Comparison of ENCODE assay signal across 9 mouse cellular contexts in the genomic region with DNA sequence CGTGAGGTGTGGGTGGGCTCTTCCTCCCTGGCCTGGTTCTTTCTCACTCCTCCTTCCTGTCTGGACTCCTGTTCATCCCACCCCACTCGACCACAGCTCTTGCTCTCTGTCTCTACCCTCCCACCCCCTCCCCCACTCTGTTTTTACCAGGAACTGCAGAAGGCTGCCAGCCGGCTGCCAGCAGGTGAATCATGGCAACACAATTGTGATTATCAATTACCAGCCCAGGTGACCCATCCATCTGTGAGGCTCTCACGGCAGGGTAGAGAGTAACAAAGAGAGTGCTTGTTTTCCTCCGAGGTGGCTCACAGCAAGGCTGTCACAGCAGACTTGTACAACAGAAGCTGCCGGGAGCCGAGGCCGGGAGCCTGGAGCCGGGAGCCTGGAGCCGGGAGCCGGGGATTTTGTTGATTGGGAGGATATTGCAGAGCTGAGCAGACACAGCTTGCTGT. TPM values are rescaled to one million over a fixed set of nuclear protein-coding genes. Genes with fewer than 3 reads are reported as not detected.
DNase-seq lines count a peak whose midpoint lies in the region; ATAC-seq lines count a peak whose summit lies in the region.
"Had no signal": no experiment of that assay in that cellular context is flagged by ENCODE, and none has a peak within 500 bp of the region (broad histone marks: within the 10 kb centered on the region; RNA-seq: fewer than 3 reads in every experiment).

No protein-coding gene starts in this region.

- no peak overlapping the region for H3K27ac ChIP-seq in neural tube, embryonic 11.5 days (ENCODE audit: low read depth, low read length)
- H3K27ac ChIP-seq in hindbrain, embryonic 16.5 days (ENCODE audit: low read depth, low read length) = 0 out of 2 replicates have a peak overlapping the region, but pooled peaks have one; percentile 51
- 0 out of 2 replicates have a peak overlapping the region, but pooled peaks have one; percentile 44 for H3K27ac ChIP-seq in stomach, embryonic 15.5 days

- no peak overlapping the region for H3K4me3 ChIP-seq in neural tube, embryonic 11.5 days (ENCODE audit: low read depth, low read length)
- no peak overlapping the region for H3K4me3 ChIP-seq in hindbrain, embryonic 16.5 days (ENCODE audit: low read length)
- H3K4me3 ChIP-seq in stomach, embryonic 15.5 days (replicated peaks) = no peak overlapping the region

- no peaks in the 10 kb centered on the region for H3K9me3 ChIP-seq in neural tube, embryonic 11.5 days (ENCODE audit: control insufficient read depth, low read length)
- H3K9me3 ChIP-seq in hindbrain, embryonic 16.5 days (ENCODE audit: control insufficient read depth, low read length) = no peaks in the 10 kb centered on the region
- H3K9me3 ChIP-seq in stomach, embryonic 15.5 days = no peaks in the 10 kb centered on the region

- H3K4me1 ChIP-seq in neural tube, embryonic 11.5 days (ENCODE audit: control insufficient read depth, insufficient read depth, low read length) = no peaks in the 10 kb centered on the region
- peaks cover 3% of the 10 kb centered on the region for H3K4me1 ChIP-seq in hindbrain, embryonic 16.5 days (ENCODE audit: control insufficient read depth, insufficient read depth, low read depth, low read length)
- no peaks in the 10 kb centered on the region for H3K4me1 ChIP-seq in stomach, embryonic 15.5 days

- H3K9ac ChIP-seq in neural tube, embryonic 11.5 days (ENCODE audit: low read length) = peak overlapping the region; percentile 14; the same call in 1 of the 2 replicates
- H3K9ac ChIP-seq in hindbrain, embryonic 16.5 days (ENCODE audit: low read depth, low read length) = peak overlapping the region; percentile 41; the same call in 1 of the 2 replicates
- H3K9ac ChIP-seq in stomach, embryonic 15.5 days = no peak overlapping the region

- H3K4me2 ChIP-seq in neural tube, embryonic 11.5 days (ENCODE audit: low read depth) = 0 out of 2 replicates have a peak overlapping the region, but pooled peaks have one; percentile 14
- H3K4me2 ChIP-seq in hindbrain, embryonic 16.5 days (ENCODE audit: low read length) = peak overlapping the region; percentile 1
- H3K4me2 ChIP-seq in stomach, embryonic 15.5 days = no peak overlapping the region

- no peaks in the 10 kb centered on the region for H3K36me3 ChIP-seq in neural tube, embryonic 11.5 days (ENCODE audit: control insufficient read depth, insufficient read depth, low read length)
- H3K36me3 ChIP-seq in hindbrain, embryonic 16.5 days (ENCODE audit: control insufficient read depth, insufficient read depth, low read length) = no peaks in the 10 kb centered on the region
- H3K36me3 ChIP-seq in stomach, embryonic 15.5 days = no peaks in the 10 kb centered on the region

- no peak for ATAC-seq in neural tube, embryonic 11.5 days (ENCODE audit: insufficient read depth, low FRiP score, low TSS enrichment)
- ATAC-seq in hindbrain, embryonic 16.5 days = 0 out of 2 replicates have a peak, but pooled peaks have one; percentile 34
- ATAC-seq in stomach, embryonic 15.5 days (ENCODE audit: insufficient read depth, low FRiP score, low read depth) = peak; percentile 53; the same call in 1 of the 2 replicates

- H3K27me3 ChIP-seq in neural tube, embryonic 11.5 days (ENCODE audit: control insufficient read depth, insufficient read depth, low read length) = no peaks in the 10 kb centered on the region
- H3K27me3 ChIP-seq in hindbrain, embryonic 16.5 days (replicated peaks; ENCODE audit: control insufficient read depth, insufficient read depth, low read length) = no peaks in the 10 kb centered on the region
- H3K27me3 ChIP-seq in stomach, embryonic 15.5 days (replicated peaks) = no peaks in the 10 kb centered on the region

- DNase-seq in neural tube, embryonic 11.5 days (ENCODE audit: low spot score) = peak; percentile 25
- no peak for DNase-seq in neural tube, embryonic 10.5 days (ENCODE audit: extremely low spot score, low spot score)
- DNase-seq in cerebellum, postnatal 14 days = peak; percentile 51 to 65
- DNase-seq in adrenal gland, postnatal 10 days = no peak
- DNase-seq in adrenal gland, postnatal 25 days = no peak
- DNase-seq: spleen, adult 18-20 months had no signal

- WGBS in neural tube, embryonic 11.5 days = 11% methylated on average over 11 of the region's 11 CpGs
- 6% methylated on average over 11 of the region's 11 CpGs for whole genome bisulfite sequencing in hindbrain, embryonic 16.5 days
- 10% methylated on average over 11 of the region's 11 CpGs for WGBS in stomach, embryonic 15.5 days

RNA-seq across cellular contexts. Expression of gene Cda, which starts 6.4 kb away (rescaled TPM):
- 3.5 and 4.4 TPM in 2 replicates for polyA plus RNA-seq in neural tube, embryonic 11.5 days (2014; fragmentation: Nextera tagmentation; extraction: Ambion mirVana)
- polyA plus RNA-seq in hindbrain, embryonic 16.5 days (2015; fragmentation: Nextera tagmentation; extraction: Ambion mirVana) = 7.9 and 8.1 TPM in 2 replicates
- polyA plus RNA-seq in stomach, embryonic 15.5 days (2015; fragmentation: Nextera tagmentation; extraction: Ambion mirVana) = 14.5 and 19.3 TPM in 2 replicates
- total RNA-seq in adrenal gland, postnatal 10 days (2021) = 10 to 100 TPM; 12.3 to 13.4 TPM
- total RNA-seq in adrenal gland, postnatal 25 days (2021) = 13.8 and 20.3 TPM in 2 replicates

RNA-seq across cellular contexts. Expression of gene Fam43b, which starts 34.9 kb away (rescaled TPM):
- not detected in 2 replicates for polyA plus RNA-seq in neural tube, embryonic 11.5 days (2014; fragmentation: Nextera tagmentation; extraction: Ambion mirVana)
- 16.6 and 17.3 TPM in 2 replicates for polyA plus RNA-seq in hindbrain, embryonic 16.5 days (2015; fragmentation: Nextera tagmentation; extraction: Ambion mirVana)
- 0.31 TPM in 1 of 2 replicates, not detected in the other for polyA plus RNA-seq in stomach, embryonic 15.5 days (2015; fragmentation: Nextera tagmentation; extraction: Ambion mirVana)
- total RNA-seq in adrenal gland, postnatal 10 days (2021) = 1 to 10 TPM; 1.8 to 2.0 TPM
- total RNA-seq in adrenal gland, postnatal 25 days (2021) = 2.9 and 3.1 TPM in 2 replicates
- polyA plus RNA-seq: gonadal fat pad, adult 2 months had no signal

RNA-seq across cellular contexts. Expression of gene Pink1, which starts 35.3 kb away (rescaled TPM):
- polyA plus RNA-seq in neural tube, embryonic 11.5 days (2014; fragmentation: Nextera tagmentation; extraction: Ambion mirVana) = 26.5 and 29.3 TPM in 2 replicates
- polyA plus RNA-seq in hindbrain, embryonic 16.5 days (2015; fragmentation: Nextera tagmentation; extraction: Ambion mirVana) = 100 and 108 TPM in 2 replicates
- 41.4 and 43.8 TPM in 2 replicates for polyA plus RNA-seq in stomach, embryonic 15.5 days (2015; fragmentation: Nextera tagmentation; extraction: Ambion mirVana)
- 100 to 1,000 TPM; 171 to 188 TPM for total RNA-seq in adrenal gland, postnatal 10 days (2021)
- 161 and 201 TPM in 2 replicates for total RNA-seq in adrenal gland, postnatal 25 days (2021)

RNA-seq across cellular contexts. Expression of gene Ddost, which starts 56.9 kb away (rescaled TPM):
- polyA plus RNA-seq in neural tube, embryonic 11.5 days (2014; fragmentation: Nextera tagmentation; extraction: Ambion mirVana) = 231 and 247 TPM in 2 replicates
- 232 and 238 TPM in 2 replicates for polyA plus RNA-seq in hindbrain, embryonic 16.5 days (2015; fragmentation: Nextera tagmentation; extraction: Ambion mirVana)
- 396 and 428 TPM in 2 replicates for polyA plus RNA-seq in stomach, embryonic 15.5 days (2015; fragmentation: Nextera tagmentation; extraction: Ambion mirVana)
- 100 to 1,000 TPM; 118 to 129 TPM for total RNA-seq in adrenal gland, postnatal 10 days (2021)
- 105 and 106 TPM in 2 replicates for total RNA-seq in adrenal gland, postnatal 25 days (2021)

Comparison
In these comparisons a context has a peak if more than half of its experiments do, and no peak if none do; other contexts are left out.
1. DNase-seq: peak in neural tube, embryonic 11.5 days (single experiment) and cerebellum, postnatal 14 days (2 of 2); none in neural tube, embryonic 10.5 days (single experiment), adrenal gland, postnatal 10 days (single experiment) and adrenal gland, postnatal 25 days (single experiment).
2. RNA of gene Fam43b, which starts 34.9 kb away (polyA plus RNA-seq): 16.6 to 17.3 TPM in hindbrain, embryonic 16.5 days; not detected in neural tube, embryonic 11.5 days and 0.31 TPM in stomach, embryonic 15.5 days; every median in the first group is over 10 times any median in the second.